Mouse (Mus musculus): ENCODE data around the gene Cactin. TPM values are rescaled to one million over a fixed set of nuclear protein-coding genes. Genes with fewer than 3 reads are reported as not detected.
A peak's percentile ranks its signal among the peaks of the same experiment; 100 is the strongest.

The Cactin gene
- polyA plus RNA-seq, 1 experiment from 2014 or later: 51.6 TPM

- H3K4me1 ChIP-seq: peaks cover 35% of the 10 kb centered on the region
- DNase-seq (ENCODE audit: low spot score): no peak
- WGBS: 95% methylated on average over 10 of the region's 10 CpGs
- no peak overlapping the region for H3K27ac ChIP-seq
- no peaks in the 10 kb centered on the region for H3K27me3 ChIP-seq (ENCODE audit: insufficient read depth, poor library complexity, severe bottlenecking)
- H3K4me3 ChIP-seq: no peak overlapping the region
- H3K36me3 ChIP-seq: peaks cover 55% of the 10 kb centered on the region
- H3K9me3 ChIP-seq: no peaks in the 10 kb centered on the region
Measured at GRCm38 (mm10) chr10:81375322-81375721, 54.4 kb downstream of the Cactin start.

Small RNA genes lying within 50 kb of the gene (microRNA-seq; reads per million reads assigned to microRNA genes)
- 23.5 reads per million, percentile 34 among the genes with 10 or more reads in this experiment for gene Mir3057

Other genes with a start within 250 kb of the Cactin start
- 0.43 and 2.4 TPM in 2 replicates for gene Creb3l3, start 222.2 kb upstream of the Cactin start, polyA plus RNA-seq (2016; fragmentation: Nextera tagmentation; extraction: Ambion mirVana)
- 173 and 196 TPM in 2 replicates for gene Map2k2, start 215.2 kb upstream of the Cactin start, polyA plus RNA-seq (2016; fragmentation: Nextera tagmentation; extraction: Ambion mirVana)
- gene Zbtb7a, start 185.9 kb upstream of the Cactin start, polyA plus RNA-seq (2016; fragmentation: Nextera tagmentation; extraction: Ambion mirVana): 17.6 and 18.6 TPM in 2 replicates
- gene Pias4, start 153.2 kb upstream of the Cactin start, polyA plus RNA-seq (2016; fragmentation: Nextera tagmentation; extraction: Ambion mirVana): 53.5 and 62.2 TPM in 2 replicates
- 447 and 460 TPM in 2 replicates for gene Eef2, start 144.5 kb upstream of the Cactin start, polyA plus RNA-seq (2016; fragmentation: Nextera tagmentation; extraction: Ambion mirVana)
- gene Dapk3, start 138.1 kb upstream of the Cactin start, polyA plus RNA-seq (2016; fragmentation: Nextera tagmentation; extraction: Ambion mirVana): 56.3 and 78.7 TPM in 2 replicates
- gene 4930442H23Rik, start 137.3 kb upstream of the Cactin start, polyA plus RNA-seq (2016; fragmentation: Nextera tagmentation; extraction: Ambion mirVana): not detected in 2 replicates
- 2.7 and 3.8 TPM in 2 replicates for gene Nmrk2, start 119.1 kb upstream of the Cactin start, polyA plus RNA-seq (2016; fragmentation: Nextera tagmentation; extraction: Ambion mirVana)
- gene Atcay, start 90.3 kb upstream of the Cactin start, polyA plus RNA-seq (2016; fragmentation: Nextera tagmentation; extraction: Ambion mirVana): 0.28 and 0.37 TPM in 2 replicates
- 4.9 and 5.6 TPM in 2 replicates for gene Zfr2, start 87.9 kb upstream of the Cactin start, polyA plus RNA-seq (2016; fragmentation: Nextera tagmentation; extraction: Ambion mirVana)
- gene Matk, start 68.2 kb upstream of the Cactin start, polyA plus RNA-seq (2016; fragmentation: Nextera tagmentation; extraction: Ambion mirVana): 1.2 and 2.2 TPM in 2 replicates
- gene Mrpl54, start 54.2 kb upstream of the Cactin start, polyA plus RNA-seq (2016; fragmentation: Nextera tagmentation; extraction: Ambion mirVana): 284 and 285 TPM in 2 replicates
- 56.5 and 57.0 TPM in 2 replicates for gene Apba3, start 54.1 kb upstream of the Cactin start, polyA plus RNA-seq (2016; fragmentation: Nextera tagmentation; extraction: Ambion mirVana)
- 1.8 and 4.4 TPM in 2 replicates for gene Tjp3, start 29.5 kb upstream of the Cactin start, polyA plus RNA-seq (2016; fragmentation: Nextera tagmentation; extraction: Ambion mirVana)
- 42.6 and 55.9 TPM in 2 replicates for gene Pip5k1c, start 28.1 kb upstream of the Cactin start, polyA plus RNA-seq (2016; fragmentation: Nextera tagmentation; extraction: Ambion mirVana)
- gene Tbxa2r, start 7.6 kb downstream of the Cactin start, polyA plus RNA-seq (2016; fragmentation: Nextera tagmentation; extraction: Ambion mirVana): 10.8 and 15.6 TPM in 2 replicates
- not detected in 2 replicates for gene Gipc3, start 22.2 kb downstream of the Cactin start, polyA plus RNA-seq (2016; fragmentation: Nextera tagmentation; extraction: Ambion mirVana)
- 100 and 109 TPM in 2 replicates for gene Hmg20b, start 29.4 kb downstream of the Cactin start, polyA plus RNA-seq (2016; fragmentation: Nextera tagmentation; extraction: Ambion mirVana)
- 10.3 and 12.8 TPM in 2 replicates for gene Mfsd12, start 36.4 kb downstream of the Cactin start, polyA plus RNA-seq (2016; fragmentation: Nextera tagmentation; extraction: Ambion mirVana)
- gene 4930404N11Rik, start 44.7 kb downstream of the Cactin start, polyA plus RNA-seq (2016; fragmentation: Nextera tagmentation; extraction: Ambion mirVana): 1.1 and 1.4 TPM in 2 replicates
- gene Fzr1, start 57.4 kb downstream of the Cactin start, polyA plus RNA-seq (2016; fragmentation: Nextera tagmentation; extraction: Ambion mirVana): 105 and 117 TPM in 2 replicates
- 100 and 105 TPM in 2 replicates for gene Dohh, start 63.3 kb downstream of the Cactin start, polyA plus RNA-seq (2016; fragmentation: Nextera tagmentation; extraction: Ambion mirVana)
- gene Gm48551, start 63.4 kb downstream of the Cactin start, polyA plus RNA-seq (2016; fragmentation: Nextera tagmentation; extraction: Ambion mirVana): 2.2 and 3.1 TPM in 2 replicates
- gene Gm48552, start 67.9 kb downstream of the Cactin start, polyA plus RNA-seq (2016; fragmentation: Nextera tagmentation; extraction: Ambion mirVana): 1.1 and 1.7 TPM in 2 replicates
- 3.4 and 4.0 TPM in 2 replicates for gene Smim24, start 71.9 kb downstream of the Cactin start, polyA plus RNA-seq (2016; fragmentation: Nextera tagmentation; extraction: Ambion mirVana)
- 23.0 and 24.3 TPM in 2 replicates for gene Nfic, start 134.5 kb downstream of the Cactin start, polyA plus RNA-seq (2016; fragmentation: Nextera tagmentation; extraction: Ambion mirVana)
- 0.10 and 0.18 TPM in 2 replicates for gene Celf5, start 161.6 kb downstream of the Cactin start, polyA plus RNA-seq (2016; fragmentation: Nextera tagmentation; extraction: Ambion mirVana)
- 75.3 and 86.1 TPM in 2 replicates for gene Ncln, start 175.3 kb downstream of the Cactin start, polyA plus RNA-seq (2016; fragmentation: Nextera tagmentation; extraction: Ambion mirVana)
- 0.46 and 0.83 TPM in 2 replicates for gene S1pr4, start 179.0 kb downstream of the Cactin start, polyA plus RNA-seq (2016; fragmentation: Nextera tagmentation; extraction: Ambion mirVana)
- 2.8 and 4.8 TPM in 2 replicates for gene Gna15, start 203.1 kb downstream of the Cactin start, polyA plus RNA-seq (2016; fragmentation: Nextera tagmentation; extraction: Ambion mirVana)
- 73.2 and 79.1 TPM in 2 replicates for gene Gna11, start 224.1 kb downstream of the Cactin start, polyA plus RNA-seq (2016; fragmentation: Nextera tagmentation; extraction: Ambion mirVana)
- 467 and 523 TPM in 2 replicates for gene Aes, start 238.4 kb downstream of the Cactin start, polyA plus RNA-seq (2016; fragmentation: Nextera tagmentation; extraction: Ambion mirVana)